In genomic region chr2:28513431-28514370, GRCm38 (mm10) we compare ENCODE assay signal across 8 mouse cellular contexts. TPM values are rescaled to one million over a fixed set of nuclear protein-coding genes. Genes with fewer than 3 reads are reported as not detected.
A peak's percentile ranks its signal among the peaks of the same experiment; 100 is the strongest.
DNase-seq lines count a peak whose midpoint lies in the region; ATAC-seq and TF ChIP-seq lines count a peak whose summit lies in the region.

No protein-coding gene starts in this region.

- H3K79me2 ChIP-seq in liver, adult 2 months (ENCODE audit: control insufficient read depth, insufficient read depth, low read length) = no peaks in the 10 kb centered on the region

- peak overlapping the region; percentile 44; the same call in 1 of the 2 replicates for H3K9ac ChIP-seq in liver, adult 2 months (ENCODE audit: low read depth, low read length)
- H3K9ac ChIP-seq in embryonic facial prominence, embryonic 14.5 days (ENCODE audit: low read depth, low read length) = peak overlapping the region; percentile 90
- peak overlapping the region; percentile 83 for H3K9ac ChIP-seq in intestine, embryonic 14.5 days (ENCODE audit: low read length)
- peak overlapping the region; percentile 86 for H3K9ac ChIP-seq in lung, embryonic 16.5 days (ENCODE audit: low read length)

- H3K27ac ChIP-seq in liver, adult 2 months (replicated peaks; ENCODE audit: insufficient read depth, low read depth, low read length) = no peak overlapping the region
- no peak overlapping the region for H3K27ac ChIP-seq in brown adipose tissue, adult 24 weeks (replicated peaks; ENCODE audit: low read depth, low read length)
- peak overlapping the region; percentile 71 for H3K27ac ChIP-seq in embryonic facial prominence, embryonic 14.5 days (replicated peaks; ENCODE audit: low read depth, low read length)
- peak overlapping the region; percentile 65 for H3K27ac ChIP-seq in intestine, embryonic 14.5 days (ENCODE audit: low read depth)
- peak overlapping the region; percentile 67 for H3K27ac ChIP-seq in lung, embryonic 16.5 days (ENCODE audit: low read length)

- no peak for TF ChIP-seq POLR2A in liver, adult 2 months (IDR thresholded peaks at IDR 0.05; ENCODE audit: extremely low read depth, insufficient read depth, low read length)

- H3K4me2 ChIP-seq in embryonic facial prominence, embryonic 14.5 days (ENCODE audit: low read depth, low read length) = peak overlapping the region; percentile 94
- peak overlapping the region; percentile 95 for H3K4me2 ChIP-seq in intestine, embryonic 14.5 days (ENCODE audit: low read length)
- H3K4me2 ChIP-seq in lung, embryonic 16.5 days (ENCODE audit: low read depth, low read length) = peak overlapping the region; percentile 98

- ATAC-seq in embryonic facial prominence, embryonic 14.5 days (ENCODE audit: low read depth) = peak; percentile 15
- ATAC-seq in intestine, embryonic 14.5 days (replicated peaks; ENCODE audit: low FRiP score, low TSS enrichment, low read depth) = peak; percentile 32; the same call in 1 of the 2 replicates
- peak; percentile 53 for ATAC-seq in lung, embryonic 16.5 days (ENCODE audit: low read depth)
- ATAC-seq in erythroid progenitor cell, adult 5-6 weeks (replicated peaks; ENCODE audit: low FRiP score, poor library complexity, severe bottlenecking) = no peak

- no peak for TF ChIP-seq CTCF in liver, adult 2 months (IDR thresholded peaks at IDR 0.05; ENCODE audit: low read depth, low read length)

- no peaks in the 10 kb centered on the region for H3K36me3 ChIP-seq in liver, adult 2 months (ENCODE audit: control insufficient read depth, insufficient read depth, low read length)
- H3K36me3 ChIP-seq in embryonic facial prominence, embryonic 14.5 days (ENCODE audit: control insufficient read depth, insufficient read depth, low read length) = 0 out of 2 replicates have a peak, but pooled peaks cover 5% of the 10 kb centered on the region
- no peaks in the 10 kb centered on the region for H3K36me3 ChIP-seq in intestine, embryonic 14.5 days (ENCODE audit: control insufficient read depth, insufficient read depth, low read length)
- H3K36me3 ChIP-seq in lung, embryonic 16.5 days (ENCODE audit: control insufficient read depth, insufficient read depth, low read length) = no peaks in the 10 kb centered on the region

- 9% methylated on average over 47 of the region's 47 CpGs for WGBS in liver, adult 2 months
- WGBS in embryonic facial prominence, embryonic 14.5 days = 5% methylated on average over 39 of the region's 47 CpGs
- WGBS in intestine, embryonic 14.5 days = 4% methylated on average over 47 of the region's 47 CpGs
- 6% methylated on average over 37 of the region's 47 CpGs for WGBS in lung, embryonic 16.5 days

- DNase-seq in liver, adult 2 months (ENCODE audit: extremely low read depth, low read depth, low spot score) = no peak
- no peak for DNase-seq in liver
- DNase-seq in embryonic facial prominence, embryonic 14.5 days (ENCODE audit: low spot score) = no peak
- peak; percentile 81 for DNase-seq in intestine, embryonic 14.5 days (ENCODE audit: low spot score)
- DNase-seq in retina, postnatal 1 day = peak; percentile 44

- H3K27me3 ChIP-seq in liver, adult 2 months (ENCODE audit: control insufficient read depth, insufficient read depth, low read length) = no peaks in the 10 kb centered on the region
- H3K27me3 ChIP-seq in embryonic facial prominence, embryonic 14.5 days (replicated peaks; ENCODE audit: control insufficient read depth, insufficient read depth, low read length) = no peaks in the 10 kb centered on the region
- no peaks in the 10 kb centered on the region for H3K27me3 ChIP-seq in intestine, embryonic 14.5 days (replicated peaks; ENCODE audit: control insufficient read depth, insufficient read depth, low read length)
- H3K27me3 ChIP-seq in lung, embryonic 16.5 days (ENCODE audit: control insufficient read depth, insufficient read depth, low read depth, low read length) = no peaks in the 10 kb centered on the region

- H3K9me3 ChIP-seq in embryonic facial prominence, embryonic 14.5 days (ENCODE audit: control insufficient read depth, low read length) = no peaks in the 10 kb centered on the region
- H3K9me3 ChIP-seq in intestine, embryonic 14.5 days (ENCODE audit: control insufficient read depth, low read length) = no peaks in the 10 kb centered on the region
- H3K9me3 ChIP-seq in lung, embryonic 16.5 days (ENCODE audit: control insufficient read depth, low read length) = no peaks in the 10 kb centered on the region

- peak overlapping the region; percentile 52; the same call in 1 of the 2 replicates for H3K4me3 ChIP-seq in liver, adult 2 months (ENCODE audit: insufficient read depth, low read depth, low read length)
- H3K4me3 ChIP-seq in brown adipose tissue, adult 24 weeks (ENCODE audit: insufficient read depth, low read depth, low read length) = peak overlapping the region; percentile 54
- H3K4me3 ChIP-seq in embryonic facial prominence, embryonic 14.5 days (ENCODE audit: low read depth, low read length) = peak overlapping the region; percentile 82
- H3K4me3 ChIP-seq in intestine, embryonic 14.5 days (ENCODE audit: low read depth, low read length) = peak overlapping the region; percentile 75
- H3K4me3 ChIP-seq in lung, embryonic 16.5 days (ENCODE audit: low read length) = peak overlapping the region; percentile 74

- H3K4me1 ChIP-seq in liver, adult 2 months (ENCODE audit: control insufficient read depth, insufficient read depth, low read length) = peaks cover 4% of the 10 kb centered on the region
- H3K4me1 ChIP-seq in brown adipose tissue, adult 24 weeks (ENCODE audit: control insufficient read depth, insufficient read depth, insufficient read length, low read length) = peaks cover 5% of the 10 kb centered on the region
- peaks cover 7% of the 10 kb centered on the region; the same call in 1 of the 2 replicates for H3K4me1 ChIP-seq in embryonic facial prominence, embryonic 14.5 days (ENCODE audit: control insufficient read depth, insufficient read depth, low read length)
- H3K4me1 ChIP-seq in intestine, embryonic 14.5 days (replicated peaks; ENCODE audit: control insufficient read depth, insufficient read depth, low read length) = peaks cover 9% of the 10 kb centered on the region
- peaks cover 11% of the 10 kb centered on the region for H3K4me1 ChIP-seq in lung, embryonic 16.5 days (replicated peaks; ENCODE audit: control insufficient read depth, insufficient read depth, low read length)

RNA-seq across cellular contexts. Expression of gene Ralgds, which starts 0.8 kb away (rescaled TPM):
- total RNA-seq in liver, adult 2 months (2014; rRNA removed) = 1.1 and 1.7 TPM in 2 replicates
- 1.5 and 3.0 TPM in 2 replicates for polyA plus RNA-seq in liver, adult 2 months (2012; rRNA removed)
- 5.7 and 6.1 TPM in 2 replicates for polyA plus RNA-seq in brown adipose tissue, adult 24 weeks (2012; ENCODE audit: insufficient read depth, insufficient read length, missing spikeins)
- 59.3 and 67.5 TPM in 2 replicates for polyA plus RNA-seq in embryonic facial prominence, embryonic 14.5 days (2014; fragmentation: Nextera tagmentation; extraction: Ambion mirVana)
- polyA plus RNA-seq in intestine, embryonic 14.5 days (2014; fragmentation: Nextera tagmentation; extraction: Ambion mirVana) = 38.7 and 40.6 TPM in 2 replicates
- polyA plus RNA-seq in lung, embryonic 16.5 days (2015; fragmentation: Nextera tagmentation; extraction: Ambion mirVana) = 27.3 and 27.9 TPM in 2 replicates
- 0.36 and 0.84 TPM in 2 replicates for total RNA-seq in erythroid progenitor cell, adult 5-6 weeks (2015; ENCODE audit: low replicate concordance)
- total RNA-seq in erythroid progenitor cell, adult 5-6 weeks (2017; ENCODE audit: low replicate concordance) = 0.90 and 0.98 TPM in 2 replicates

RNA-seq across cellular contexts. Expression of gene Gm10134, which starts 7.8 kb away (rescaled TPM):
- total RNA-seq in liver, adult 2 months (2014; rRNA removed) = not detected in 2 replicates
- polyA plus RNA-seq in liver, adult 2 months (2012; rRNA removed) = not detected in 2 replicates
- not detected in 2 replicates for polyA plus RNA-seq in brown adipose tissue, adult 24 weeks (2012; ENCODE audit: insufficient read depth, insufficient read length, missing spikeins)
- polyA plus RNA-seq in embryonic facial prominence, embryonic 14.5 days (2014; fragmentation: Nextera tagmentation; extraction: Ambion mirVana) = 2.7 TPM in 1 of 2 replicates, not detected in the other
- polyA plus RNA-seq in intestine, embryonic 14.5 days (2014; fragmentation: Nextera tagmentation; extraction: Ambion mirVana) = 6.4 and 15.5 TPM in 2 replicates
- 3.4 and 3.7 TPM in 2 replicates for polyA plus RNA-seq in lung, embryonic 16.5 days (2015; fragmentation: Nextera tagmentation; extraction: Ambion mirVana)
- not detected in 2 replicates for total RNA-seq in erythroid progenitor cell, adult 5-6 weeks (2015; ENCODE audit: low replicate concordance)
- total RNA-seq in erythroid progenitor cell, adult 5-6 weeks (2017; ENCODE audit: low replicate concordance) = not detected in 2 replicates

RNA-seq across cellular contexts. Expression of gene Gbgt1, which starts 17.0 kb away (rescaled TPM):
- total RNA-seq in liver, adult 2 months (2014; rRNA removed) = 0.65 and 1.7 TPM in 2 replicates
- polyA plus RNA-seq in liver, adult 2 months (2012; rRNA removed) = 0.66 and 0.86 TPM in 2 replicates
- polyA plus RNA-seq in brown adipose tissue, adult 24 weeks (2012; ENCODE audit: insufficient read depth, insufficient read length, missing spikeins) = not detected in 2 replicates
- 1.3 and 1.7 TPM in 2 replicates for polyA plus RNA-seq in embryonic facial prominence, embryonic 14.5 days (2014; fragmentation: Nextera tagmentation; extraction: Ambion mirVana)
- 4.7 and 5.2 TPM in 2 replicates for polyA plus RNA-seq in intestine, embryonic 14.5 days (2014; fragmentation: Nextera tagmentation; extraction: Ambion mirVana)
- 1.1 and 1.5 TPM in 2 replicates for polyA plus RNA-seq in lung, embryonic 16.5 days (2015; fragmentation: Nextera tagmentation; extraction: Ambion mirVana)
- 2.9 TPM in 1 of 2 replicates, not detected in the other for total RNA-seq in erythroid progenitor cell, adult 5-6 weeks (2015; ENCODE audit: low replicate concordance)
- 0.39 and 4.9 TPM in 2 replicates for total RNA-seq in erythroid progenitor cell, adult 5-6 weeks (2017; ENCODE audit: low replicate concordance)

RNA-seq across cellular contexts. Expression of gene Mrps2, which starts 45.8 kb away (rescaled TPM):
- total RNA-seq in liver, adult 2 months (2014; rRNA removed) = 10.9 and 14.3 TPM in 2 replicates
- polyA plus RNA-seq in liver, adult 2 months (2012; rRNA removed) = 51.5 and 52.3 TPM in 2 replicates
- polyA plus RNA-seq in brown adipose tissue, adult 24 weeks (2012; ENCODE audit: insufficient read depth, insufficient read length, missing spikeins) = 71.5 and 85.2 TPM in 2 replicates
- polyA plus RNA-seq in embryonic facial prominence, embryonic 14.5 days (2014; fragmentation: Nextera tagmentation; extraction: Ambion mirVana) = 50.5 and 55.5 TPM in 2 replicates
- polyA plus RNA-seq in intestine, embryonic 14.5 days (2014; fragmentation: Nextera tagmentation; extraction: Ambion mirVana) = 64.4 and 69.1 TPM in 2 replicates
- 49.9 and 52.7 TPM in 2 replicates for polyA plus RNA-seq in lung, embryonic 16.5 days (2015; fragmentation: Nextera tagmentation; extraction: Ambion mirVana)
- total RNA-seq in erythroid progenitor cell, adult 5-6 weeks (2015; ENCODE audit: low replicate concordance) = 8.0 and 8.3 TPM in 2 replicates
- total RNA-seq in erythroid progenitor cell, adult 5-6 weeks (2017; ENCODE audit: low replicate concordance) = 2.3 and 5.9 TPM in 2 replicates

RNA-seq across cellular contexts. Expression of gene 1700007K13Rik, which starts 47.6 kb away (rescaled TPM):
- 0.28 TPM in 1 of 2 replicates, not detected in the other for total RNA-seq in liver, adult 2 months (2014; rRNA removed)
- not detected in 2 replicates for polyA plus RNA-seq in liver, adult 2 months (2012; rRNA removed)
- 1.9 TPM in 1 of 2 replicates, not detected in the other for polyA plus RNA-seq in brown adipose tissue, adult 24 weeks (2012; ENCODE audit: insufficient read depth, insufficient read length, missing spikeins)
- 1.7 and 5.9 TPM in 2 replicates for polyA plus RNA-seq in embryonic facial prominence, embryonic 14.5 days (2014; fragmentation: Nextera tagmentation; extraction: Ambion mirVana)
- 0.28 TPM in 1 of 2 replicates, not detected in the other for polyA plus RNA-seq in intestine, embryonic 14.5 days (2014; fragmentation: Nextera tagmentation; extraction: Ambion mirVana)
- polyA plus RNA-seq in lung, embryonic 16.5 days (2015; fragmentation: Nextera tagmentation; extraction: Ambion mirVana) = 4.6 and 5.1 TPM in 2 replicates
- not detected in 2 replicates for total RNA-seq in erythroid progenitor cell, adult 5-6 weeks (2015; ENCODE audit: low replicate concordance)
- total RNA-seq in erythroid progenitor cell, adult 5-6 weeks (2017; ENCODE audit: low replicate concordance) = not detected in 2 replicates

Comparison
In these comparisons a context has a peak if more than half of its experiments do, and no peak if none do; other contexts are left out.
1. DNase-seq: peak in intestine, embryonic 14.5 days (single experiment) and retina, postnatal 1 day (single experiment); none in liver, adult 2 months (single experiment), liver (single experiment) and embryonic facial prominence, embryonic 14.5 days (single experiment).
2. H3K27ac ChIP-seq: peak in embryonic facial prominence, embryonic 14.5 days (single experiment), intestine, embryonic 14.5 days (single experiment) and lung, embryonic 16.5 days (single experiment); none in liver, adult 2 months (single experiment) and brown adipose tissue, adult 24 weeks (single experiment).
3. Peak in every context shown above with its lines, with median percentiles within 50 percentile points of each other: H3K4me3 ChIP-seq, H3K9ac ChIP-seq and H3K4me2 ChIP-seq.